Mouse (Mus musculus): ENCODE results near the gene Rin2.

The Rin2 gene

GRCm38 (mm10) chr2:145735079-145735478, 60.1 kb downstream of the Rin2 start:
- no peak for DNase-seq (ENCODE audit: low spot score)

DNA sequence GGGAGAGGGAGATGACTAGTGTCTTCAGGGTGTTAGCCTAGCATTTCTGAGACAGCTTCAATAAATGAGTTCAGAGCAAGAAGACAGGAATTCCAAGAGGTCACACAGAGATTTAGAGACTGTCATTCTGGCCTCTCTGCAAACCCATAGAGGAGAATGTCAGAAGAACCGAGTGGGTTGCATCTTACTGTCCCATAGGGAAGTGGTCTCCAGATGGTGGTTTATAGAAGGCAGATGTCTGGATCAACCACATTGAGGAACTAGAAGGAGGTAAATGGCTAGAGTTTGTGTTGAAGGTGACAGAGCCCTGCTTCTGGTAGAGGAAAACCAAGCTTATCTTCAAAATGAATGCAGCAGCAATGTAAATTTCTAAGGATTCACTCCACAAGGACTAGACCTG, 61.5 kb downstream of the Rin2 start:
- no peak for DNase-seq (ENCODE audit: low spot score)

DNA sequence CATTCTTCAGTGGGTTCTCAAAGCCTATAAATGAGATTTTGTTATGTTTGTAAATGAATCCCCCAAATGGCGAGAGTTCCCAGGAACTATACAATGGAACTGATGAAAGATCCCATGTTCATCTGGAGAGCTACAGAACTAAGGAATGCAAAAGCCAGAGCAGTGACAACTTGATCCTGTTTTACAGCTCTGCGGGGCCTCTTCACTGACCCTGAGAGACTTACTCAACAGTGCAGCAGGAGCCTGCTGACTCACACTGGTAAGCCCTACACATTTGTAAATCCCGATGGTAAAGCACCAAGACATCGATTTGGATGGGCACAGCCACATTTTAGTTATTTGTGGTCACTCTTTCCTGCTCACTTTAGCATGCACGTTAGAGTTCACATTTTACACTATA, 62.2 kb downstream of the Rin2 start:
- DNase-seq (ENCODE audit: low spot score), result no peak

GRCm38 (mm10) chr2:145740729-145741128, 65.7 kb downstream of the Rin2 start:
- DNase-seq (ENCODE audit: low spot score), result no peak

- DNase-seq (ENCODE audit: low spot score), result no peak
Observed at GRCm38 (mm10) chr2:145742795-145743710, 68.0 kb downstream of the Rin2 start.

DNA sequence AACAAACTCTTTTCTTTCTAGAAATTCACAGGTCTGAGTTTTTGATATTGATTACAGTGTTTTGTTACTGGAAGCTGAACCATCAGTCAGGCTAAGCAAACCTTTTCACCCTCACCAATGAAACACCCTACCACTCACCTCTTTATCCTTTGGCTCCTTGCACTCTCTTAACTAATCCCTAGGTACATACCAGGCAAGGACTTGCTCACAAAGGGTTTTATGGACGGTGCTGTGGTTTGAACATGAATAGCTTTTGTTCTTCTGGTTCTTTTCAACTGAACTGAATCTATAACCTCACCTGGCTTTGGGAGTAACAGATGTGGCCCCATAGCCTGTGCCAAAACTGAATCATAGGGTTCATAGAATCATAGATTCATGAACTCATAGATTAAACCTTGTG, 71.4 kb downstream of the Rin2 start:
- no peak for DNase-seq (ENCODE audit: low spot score)

GRCm38 (mm10) chr2:145749645-145750044, 74.6 kb downstream of the Rin2 start:
- DNase-seq (ENCODE audit: low spot score), result no peak

DNA sequence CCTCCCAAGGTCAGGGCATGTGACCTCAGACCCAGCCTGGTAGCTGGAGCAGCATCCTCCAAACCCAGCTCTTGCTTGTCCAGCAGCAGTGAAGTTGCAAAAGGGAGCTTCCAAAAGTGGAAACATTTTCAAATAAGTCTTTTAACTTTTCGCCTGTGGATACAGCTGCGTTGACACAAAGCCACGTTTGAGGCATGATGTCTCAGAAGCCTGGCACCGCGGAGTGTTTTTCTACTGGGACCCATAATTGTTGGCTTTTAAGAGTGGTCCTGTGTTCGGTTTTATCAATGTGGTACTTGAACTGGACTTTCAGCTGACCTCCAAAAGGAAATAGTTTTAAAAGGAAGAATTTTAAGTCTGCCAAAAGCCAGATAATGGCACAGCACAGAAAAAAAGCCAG, 77.6 kb downstream of the Rin2 start:
- no peak for DNase-seq (ENCODE audit: low spot score)

GRCm38 (mm10) chr2:145753973-145754372, 79.0 kb downstream of the Rin2 start:
- no peak for DNase-seq (ENCODE audit: low spot score)

- DNase-seq (ENCODE audit: low spot score), result no peak
Observed at GRCm38 (mm10) chr2:145755864-145756822, 81.1 kb downstream of the Rin2 start.

- no peak for DNase-seq (ENCODE audit: low spot score)
Observed at GRCm38 (mm10) chr2:145760121-145760520, 85.1 kb downstream of the Rin2 start.

DNA sequence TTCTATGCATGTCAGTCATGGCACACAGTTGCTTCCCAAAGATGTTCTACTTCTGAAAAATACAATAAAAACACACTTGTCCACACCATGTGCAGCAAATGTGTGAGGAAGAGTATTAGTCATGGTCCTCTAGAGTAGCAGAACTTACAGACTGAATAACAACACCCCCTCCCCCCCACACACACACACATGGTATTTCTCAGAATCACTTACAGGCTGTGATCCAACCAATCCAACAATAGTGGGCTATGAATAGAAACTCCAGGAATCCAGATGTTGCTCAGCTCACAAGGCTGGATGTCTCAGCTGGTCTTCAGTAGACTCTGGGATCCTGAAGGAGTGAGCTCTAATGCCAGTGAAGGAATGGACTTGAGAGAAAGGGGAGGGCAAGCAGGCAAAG, 86.4 kb downstream of the Rin2 start:
- DNase-seq (ENCODE audit: low spot score), result no peak

DNA sequence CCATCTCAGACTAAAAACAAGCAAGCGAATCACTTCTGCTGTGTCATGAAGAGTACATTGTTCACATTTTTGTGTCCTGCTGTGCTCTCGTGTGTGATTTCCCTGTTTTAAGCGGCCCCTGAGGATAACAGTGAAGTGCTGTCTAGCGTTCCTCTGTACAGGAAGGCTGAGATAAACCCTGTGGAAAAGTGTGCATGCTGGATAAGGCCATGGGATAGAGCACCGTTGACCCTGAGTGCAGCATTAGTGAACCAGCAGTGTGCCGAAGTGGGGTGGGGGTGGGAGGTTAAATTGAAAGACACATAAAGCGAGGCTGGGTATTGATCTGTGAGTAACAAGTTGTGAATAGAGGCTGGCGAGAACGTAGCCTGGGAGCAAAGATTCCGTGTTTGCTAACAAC, 94.9 kb downstream of the Rin2 start:
- DNase-seq (ENCODE audit: low spot score), result no peak

DNA sequence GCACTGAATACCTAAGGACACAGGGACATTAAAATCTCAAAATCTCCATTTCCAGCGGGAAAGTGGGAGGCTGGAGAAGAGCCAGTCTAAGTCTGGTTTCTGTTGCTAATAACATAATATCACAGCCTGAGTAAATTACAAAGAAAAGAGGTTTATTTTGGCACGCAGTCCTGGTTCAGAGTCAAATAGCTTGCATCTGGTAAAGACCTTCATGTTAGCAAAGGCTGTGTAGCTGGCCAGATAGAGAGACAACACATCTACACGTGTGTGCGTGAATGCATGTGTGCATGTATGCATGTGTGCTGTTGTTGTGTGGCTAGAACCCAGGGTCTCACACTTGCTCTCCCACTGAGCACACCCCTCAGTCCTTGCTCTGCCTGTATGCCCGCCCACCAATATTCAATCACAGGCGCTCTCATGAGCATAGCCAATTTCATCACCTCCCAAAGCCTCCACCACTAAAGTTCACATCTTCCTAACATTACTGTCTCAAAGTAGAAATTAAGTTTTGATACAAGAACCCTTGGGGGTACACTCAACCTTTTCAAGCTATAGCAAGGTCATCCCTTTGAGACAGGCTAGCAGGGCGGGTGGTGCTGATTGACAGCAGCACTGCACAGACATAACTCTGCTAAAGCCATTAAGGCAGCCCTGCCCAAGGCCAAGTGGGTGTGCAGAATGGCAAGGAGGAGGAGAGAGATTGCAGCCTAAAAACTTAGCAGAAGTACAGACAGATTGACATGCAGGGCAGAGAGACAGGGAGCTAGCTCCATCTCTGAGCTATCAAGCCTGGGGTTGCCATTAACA, 95.9 kb downstream of the Rin2 start:
- no peak for DNase-seq (ENCODE audit: low spot score)

GRCm38 (mm10) chr2:145783247-145783646, 108.2 kb downstream of the Rin2 start:
- no peak for DNase-seq (ENCODE audit: low spot score)

GRCm38 (mm10) chr2:145784246-145784935, 109.4 kb downstream of the Rin2 start:
- no peak for DNase-seq (ENCODE audit: low spot score)

GRCm38 (mm10) chr2:145784964-145785363, 109.9 kb downstream of the Rin2 start:
- DNase-seq (ENCODE audit: low spot score), result no peak

DNA sequence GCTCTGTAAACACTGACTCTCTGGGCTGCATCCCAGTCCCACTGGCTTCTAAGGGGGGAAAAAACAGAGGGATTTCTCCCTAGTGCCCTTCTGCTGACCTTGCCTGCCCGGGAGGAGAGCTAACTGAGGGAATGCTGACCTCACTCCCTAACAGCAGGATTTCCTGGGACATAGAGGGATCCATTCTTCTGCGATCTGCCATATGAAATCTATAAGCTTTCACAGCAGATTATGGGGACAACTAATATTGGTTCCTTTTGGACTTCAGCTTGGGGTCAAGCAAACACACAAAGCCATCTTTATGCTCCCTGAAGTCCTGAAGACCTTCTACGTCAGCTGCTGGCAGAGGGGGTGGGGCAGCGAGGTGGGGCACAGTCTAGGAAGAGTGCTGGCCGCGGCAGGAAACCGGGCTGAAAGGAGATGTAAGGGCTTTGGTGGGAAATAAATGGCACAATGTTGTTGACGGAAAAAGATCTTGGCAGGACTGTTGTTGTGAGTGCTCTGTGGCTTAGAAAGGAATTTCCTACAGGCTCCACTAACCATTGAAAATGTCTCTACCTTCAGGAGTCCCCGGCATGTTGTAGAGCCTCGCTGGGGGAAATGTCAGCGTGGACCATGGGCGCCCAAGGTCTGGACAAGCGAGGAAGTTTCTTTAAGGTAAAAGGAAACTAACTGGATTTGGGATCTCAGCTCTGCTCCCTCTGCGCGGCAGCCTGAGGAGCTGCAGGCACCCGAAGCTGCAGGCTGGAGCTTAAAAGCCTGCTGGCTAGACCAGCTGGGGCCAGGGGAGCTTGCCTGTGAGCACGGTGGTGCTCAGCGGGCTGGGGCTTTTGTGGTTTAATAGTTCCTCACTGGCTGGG, 111.0 kb downstream of the Rin2 start:
- no peak for DNase-seq (ENCODE audit: low spot score)

DNA sequence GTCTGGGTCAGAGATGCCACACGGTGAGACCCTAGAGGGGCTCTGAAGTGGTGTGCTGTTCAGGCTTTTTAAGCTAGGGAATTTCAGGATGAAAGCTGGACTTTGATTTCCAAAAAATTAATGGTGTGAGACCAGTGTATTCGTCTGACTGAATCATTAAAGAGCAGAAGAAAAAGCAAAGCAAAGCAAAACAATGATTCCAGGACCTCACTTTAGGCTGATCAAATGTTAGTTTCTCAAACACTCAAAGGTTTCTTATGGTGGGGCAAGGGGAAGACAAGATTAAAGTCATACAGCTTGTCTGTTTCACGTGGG, 111.6 kb downstream of the Rin2 start:
- DNase-seq (ENCODE audit: low spot score), result no peak

DNA sequence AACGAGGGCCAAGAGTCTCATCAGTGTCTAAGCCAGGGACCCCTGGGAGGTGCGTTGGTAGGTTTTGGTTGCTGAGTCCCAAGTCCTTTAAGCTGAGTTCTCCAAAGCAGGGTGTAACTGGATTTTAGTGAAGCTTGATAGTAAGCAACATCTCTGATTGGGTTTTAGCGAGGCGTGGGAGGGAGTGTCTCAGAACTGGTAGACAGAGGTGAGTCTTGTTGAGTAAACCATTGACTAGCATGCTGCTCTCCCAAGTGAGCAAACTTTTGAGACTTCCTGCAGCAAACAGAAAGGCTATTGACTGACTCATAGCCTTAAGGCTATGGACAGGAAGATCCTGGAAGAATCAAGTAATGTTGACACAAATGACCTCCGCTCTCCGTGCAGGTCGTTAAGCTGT, 112.5 kb downstream of the Rin2 start:
- DNase-seq (ENCODE audit: low spot score), result no peak

Data from testis, postnatal 14 days (tissue).